ENCODE assay signal across 10 mouse cellular contexts in genomic region chr1:134381795-134382625, GRCm38 (mm10). TPM values are rescaled to one million over a fixed set of nuclear protein-coding genes. Genes with fewer than 3 reads are reported as not detected.
DNase-seq lines count a peak whose midpoint lies in the region; ATAC-seq and TF ChIP-seq lines count a peak whose summit lies in the region.
"Had no signal": no experiment of that assay in that cellular context is flagged by ENCODE, and none has a peak within 500 bp of the region (broad histone marks: within the 10 kb centered on the region; RNA-seq: fewer than 3 reads in every experiment).

No protein-coding gene starts in this region.

- 6% methylated on average over 19 of the region's 19 CpGs for WGBS in kidney, adult 2 months
- 14% methylated on average over 19 of the region's 19 CpGs for WGBS in embryonic facial prominence, embryonic 10.5 days
- 3% methylated on average over 19 of the region's 19 CpGs for WGBS in liver, embryonic 14.5 days (ENCODE audit: insufficient replicate concordance)
- WGBS in neural tube, embryonic 15.5 days: 12% methylated on average over 19 of the region's 19 CpGs
- 10% methylated on average over 19 of the region's 19 CpGs for WGBS in thymus, adult 2 months

- H3K4me3 ChIP-seq in kidney, adult 2 months (ENCODE audit: insufficient read depth, low read depth, low read length): peak overlapping the region; percentile 9; the same call in 1 of the 2 replicates
- H3K4me3 ChIP-seq in embryonic facial prominence, embryonic 10.5 days: peak overlapping the region; percentile 50
- H3K4me3 ChIP-seq in liver, embryonic 14.5 days (ENCODE audit: insufficient read depth in 1 of 2, low read depth in 2 of 2, low read length in 2 of 2): peak overlapping the region; percentile 16 to 35
- H3K4me3 ChIP-seq in neural tube, embryonic 15.5 days (replicated peaks): peak overlapping the region; percentile 32
- no peak overlapping the region for H3K4me3 ChIP-seq in thymus, adult 2 months (ENCODE audit: control insufficient read depth, insufficient read depth, low read length)

- H3K36me3 ChIP-seq in kidney, adult 2 months (ENCODE audit: control insufficient read depth, insufficient read depth, low read length): no peaks in the 10 kb centered on the region
- no peaks in the 10 kb centered on the region for H3K36me3 ChIP-seq in embryonic facial prominence, embryonic 10.5 days (replicated peaks)
- no peaks in the 10 kb centered on the region for H3K36me3 ChIP-seq in liver, embryonic 14.5 days (replicated peaks; ENCODE audit: control insufficient read depth, insufficient read depth, low read depth)
- H3K36me3 ChIP-seq in neural tube, embryonic 15.5 days: no peaks in the 10 kb centered on the region
- no peaks in the 10 kb centered on the region for H3K36me3 ChIP-seq in thymus, adult 2 months (ENCODE audit: control insufficient read depth, insufficient read depth, low read length)
- H3K36me3 ChIP-seq: G1E had no signal

- H3K27ac ChIP-seq in kidney, adult 2 months (ENCODE audit: insufficient read depth, low read depth, low read length): no peak overlapping the region
- peak overlapping the region; percentile 31 for H3K27ac ChIP-seq in embryonic facial prominence, embryonic 10.5 days (replicated peaks)
- no peak overlapping the region for H3K27ac ChIP-seq in liver, embryonic 14.5 days
- no peak overlapping the region for H3K27ac ChIP-seq in neural tube, embryonic 15.5 days (replicated peaks)
- no peak overlapping the region for H3K27ac ChIP-seq in thymus, adult 2 months (ENCODE audit: control insufficient read depth, insufficient read depth, low read length)

- peak overlapping the region; percentile 27; the same call in 1 of the 2 replicates for H3K9ac ChIP-seq in liver, embryonic 14.5 days (replicated peaks)
- H3K9ac ChIP-seq in neural tube, embryonic 15.5 days (replicated peaks): peak overlapping the region; percentile 17; the same call in 1 of the 2 replicates

- H3K27me3 ChIP-seq in kidney, adult 2 months (replicated peaks; ENCODE audit: control insufficient read depth, insufficient read depth, low read length): no peaks in the 10 kb centered on the region
- H3K27me3 ChIP-seq in embryonic facial prominence, embryonic 10.5 days (replicated peaks; ENCODE audit: low read depth, poor library complexity, severe bottlenecking): peaks cover 8% of the 10 kb centered on the region; the same call in 1 of the 2 replicates
- H3K27me3 ChIP-seq in liver, embryonic 14.5 days (ENCODE audit: control insufficient read depth, insufficient read depth, low read length): no peaks in the 10 kb centered on the region; the same call in 1 of the 2 replicates
- H3K27me3 ChIP-seq in neural tube, embryonic 15.5 days (replicated peaks): 0 out of 2 replicates have a peak, but pooled peaks cover 5% of the 10 kb centered on the region
- H3K27me3 ChIP-seq in thymus, adult 2 months (ENCODE audit: control insufficient read depth, insufficient read depth, low read length): no peaks in the 10 kb centered on the region; the same call in 1 of the 2 replicates

- TF ChIP-seq EP300 in liver, embryonic 14.5 days (IDR thresholded peaks at IDR 0.05; ENCODE audit: low read depth): no peak

- H3K4me1 ChIP-seq in kidney, adult 2 months (ENCODE audit: control insufficient read depth, insufficient read depth, low read length): no peaks in the 10 kb centered on the region
- peaks cover 13% of the 10 kb centered on the region for H3K4me1 ChIP-seq in embryonic facial prominence, embryonic 10.5 days
- H3K4me1 ChIP-seq in liver, embryonic 14.5 days (replicated peaks; ENCODE audit: control insufficient read depth in 2 of 2, insufficient read depth in 2 of 2, low read length in 1 of 2): peaks cover 3 to 8% of the 10 kb centered on the region in 2 experiments; a peak in 3 of 4 replicates
- peaks cover 10% of the 10 kb centered on the region for H3K4me1 ChIP-seq in neural tube, embryonic 15.5 days
- peaks cover 7% of the 10 kb centered on the region; the same call in 1 of the 2 replicates for H3K4me1 ChIP-seq in thymus, adult 2 months (replicated peaks; ENCODE audit: control insufficient read depth, insufficient read depth, low read length)

- 0 out of 2 replicates have a peak, but pooled peaks cover 5% of the 10 kb centered on the region for H3K9me3 ChIP-seq in embryonic facial prominence, embryonic 10.5 days
- no peaks in the 10 kb centered on the region for H3K9me3 ChIP-seq in liver, embryonic 14.5 days (ENCODE audit: control insufficient read depth, low read length)
- H3K9me3 ChIP-seq in neural tube, embryonic 15.5 days (replicated peaks): no peaks in the 10 kb centered on the region

- TF ChIP-seq CTCF in kidney, adult 2 months (conservative IDR thresholded peaks at IDR 0.05; ENCODE audit: insufficient read depth, insufficient read length, low read depth, low read length): no peak
- TF ChIP-seq CTCF in liver, embryonic 14.5 days (IDR thresholded peaks at IDR 0.05; ENCODE audit: low read depth): no peak
- TF ChIP-seq CTCF in thymus, adult 2 months (IDR thresholded peaks at IDR 0.05; ENCODE audit: borderline replicate concordance, control insufficient read depth, extremely low read depth, insufficient read depth, low read length, poor library complexity): no peak

- DNase-seq in kidney, adult 2 months: no peak
- DNase-seq in kidney, adult 11 months: no peak
- peak; percentile 30 for DNase-seq in embryonic facial prominence, embryonic 10.5 days (ENCODE audit: low spot score)
- DNase-seq in heart, postnatal 4 days: peak; percentile 11
- DNase-seq in liver, embryonic 14.5 days (ENCODE audit: low read depth in 3 of 3, low spot score in 3 of 3): no peak
- no peak for DNase-seq in layer of hippocampus, postnatal 36 days
- DNase-seq in thymus, adult 2 months: no peak

- TF ChIP-seq POLR2A in kidney, adult 2 months (IDR thresholded peaks at IDR 0.05; ENCODE audit: low read depth, low read length): no peak
- no peak for TF ChIP-seq POLR2A in thymus, adult 2 months (IDR thresholded peaks at IDR 0.05; ENCODE audit: control insufficient read depth, extremely low read depth, insufficient read depth, low read length, poor library complexity)

- ATAC-seq in liver, embryonic 14.5 days (ENCODE audit: insufficient read depth): no peak
- ATAC-seq in neural tube, embryonic 15.5 days (ENCODE audit: low FRiP score): no peak

- peak overlapping the region; percentile 55 for H3K4me2 ChIP-seq in liver, embryonic 14.5 days (ENCODE audit: low read depth)
- H3K4me2 ChIP-seq in neural tube, embryonic 15.5 days: peak overlapping the region; percentile 61

RNA-seq across cellular contexts. Expression of gene 4933406M09Rik, which starts 3.7 kb away (rescaled TPM):
- polyA plus RNA-seq in kidney, adult 2 months (2012; rRNA removed): 0.06 TPM in 1 of 2 replicates, not detected in the other
- not detected in 2 replicates for polyA plus RNA-seq in embryonic facial prominence, embryonic 10.5 days (2016; fragmentation: Nextera tagmentation; extraction: Ambion mirVana)
- not detected for total RNA-seq in heart, postnatal 4 days (2021)
- not detected in 2 replicates for polyA plus RNA-seq in liver, embryonic 14.5 days (2012; rRNA removed)
- polyA plus RNA-seq in liver, embryonic 14.5 days (2014; fragmentation: Nextera tagmentation; extraction: Ambion mirVana): not detected in 2 replicates
- polyA plus RNA-seq in neural tube, embryonic 15.5 days (2015; fragmentation: Nextera tagmentation; extraction: Ambion mirVana): not detected in 2 replicates
- not detected for total RNA-seq in layer of hippocampus, postnatal 36 days (2021)
- polyA plus RNA-seq in thymus, adult 2 months (2012; rRNA removed): not detected in 2 replicates
- polyA plus RNA-seq: G1E; gonadal fat pad, adult 2 months had no signal

RNA-seq across cellular contexts. Expression of gene Tmem183a, which starts 20.2 kb away (rescaled TPM):
- 84.0 and 100 TPM in 2 replicates for polyA plus RNA-seq in kidney, adult 2 months (2012; rRNA removed)
- 119 and 126 TPM in 2 replicates for polyA plus RNA-seq in embryonic facial prominence, embryonic 10.5 days (2016; fragmentation: Nextera tagmentation; extraction: Ambion mirVana)
- 10 to 100 TPM; 33.8 to 42.5 TPM for total RNA-seq in heart, postnatal 4 days (2021)
- polyA plus RNA-seq in liver, embryonic 14.5 days (2012; rRNA removed): 34.1 and 35.4 TPM in 2 replicates
- polyA plus RNA-seq in liver, embryonic 14.5 days (2014; fragmentation: Nextera tagmentation; extraction: Ambion mirVana): 49.1 and 59.1 TPM in 2 replicates
- polyA plus RNA-seq in neural tube, embryonic 15.5 days (2015; fragmentation: Nextera tagmentation; extraction: Ambion mirVana): 110 and 112 TPM in 2 replicates
- total RNA-seq in layer of hippocampus, postnatal 36 days (2021): 10 to 100 TPM; 70.5 to 75.0 TPM
- 85.4 and 98.5 TPM in 2 replicates for polyA plus RNA-seq in thymus, adult 2 months (2012; rRNA removed)

RNA-seq across cellular contexts. Expression of gene Cyb5r1, which starts 23.3 kb away (rescaled TPM):
- 41.9 and 56.8 TPM in 2 replicates for polyA plus RNA-seq in kidney, adult 2 months (2012; rRNA removed)
- 37.0 and 37.3 TPM in 2 replicates for polyA plus RNA-seq in embryonic facial prominence, embryonic 10.5 days (2016; fragmentation: Nextera tagmentation; extraction: Ambion mirVana)
- 10 to 100 TPM; 31.0 to 31.1 TPM for total RNA-seq in heart, postnatal 4 days (2021)
- polyA plus RNA-seq in liver, embryonic 14.5 days (2012; rRNA removed): 13.0 and 14.9 TPM in 2 replicates
- 10.8 and 10.9 TPM in 2 replicates for polyA plus RNA-seq in liver, embryonic 14.5 days (2014; fragmentation: Nextera tagmentation; extraction: Ambion mirVana)
- 18.6 and 24.3 TPM in 2 replicates for polyA plus RNA-seq in neural tube, embryonic 15.5 days (2015; fragmentation: Nextera tagmentation; extraction: Ambion mirVana)
- 10 to 100 TPM; 27.2 to 29.4 TPM for total RNA-seq in layer of hippocampus, postnatal 36 days (2021)
- polyA plus RNA-seq in thymus, adult 2 months (2012; rRNA removed): 44.9 and 47.2 TPM in 2 replicates

RNA-seq across cellular contexts. Expression of gene Adipor1, which starts 33.2 kb away (rescaled TPM):
- 113 and 119 TPM in 2 replicates for polyA plus RNA-seq in kidney, adult 2 months (2012; rRNA removed)
- 75.8 and 76.2 TPM in 2 replicates for polyA plus RNA-seq in embryonic facial prominence, embryonic 10.5 days (2016; fragmentation: Nextera tagmentation; extraction: Ambion mirVana)
- total RNA-seq in heart, postnatal 4 days (2021): 100 to 1,000 TPM; 126 to 130 TPM
- polyA plus RNA-seq in liver, embryonic 14.5 days (2012; rRNA removed): 56.1 and 59.6 TPM in 2 replicates
- polyA plus RNA-seq in liver, embryonic 14.5 days (2014; fragmentation: Nextera tagmentation; extraction: Ambion mirVana): 126 and 134 TPM in 2 replicates
- polyA plus RNA-seq in neural tube, embryonic 15.5 days (2015; fragmentation: Nextera tagmentation; extraction: Ambion mirVana): 84.7 and 86.0 TPM in 2 replicates
- total RNA-seq in layer of hippocampus, postnatal 36 days (2021): 10 to 100 TPM; 57.5 to 57.7 TPM
- 92.2 and 94.0 TPM in 2 replicates for polyA plus RNA-seq in thymus, adult 2 months (2012; rRNA removed)

RNA-seq across cellular contexts. Expression of gene Ppfia4, which starts 49.3 kb away (rescaled TPM):
- polyA plus RNA-seq in kidney, adult 2 months (2012; rRNA removed): 3.6 and 4.2 TPM in 2 replicates
- polyA plus RNA-seq in embryonic facial prominence, embryonic 10.5 days (2016; fragmentation: Nextera tagmentation; extraction: Ambion mirVana): 2.4 and 2.5 TPM in 2 replicates
- total RNA-seq in heart, postnatal 4 days (2021): 1 to 10 TPM; 7.3 to 9.2 TPM
- 1.2 TPM in 2 replicates for polyA plus RNA-seq in liver, embryonic 14.5 days (2012; rRNA removed)
- 1.1 and 1.8 TPM in 2 replicates for polyA plus RNA-seq in liver, embryonic 14.5 days (2014; fragmentation: Nextera tagmentation; extraction: Ambion mirVana)
- polyA plus RNA-seq in neural tube, embryonic 15.5 days (2015; fragmentation: Nextera tagmentation; extraction: Ambion mirVana): 29.1 and 31.6 TPM in 2 replicates
- total RNA-seq in layer of hippocampus, postnatal 36 days (2021): 10 to 100 TPM; 68.8 to 70.0 TPM
- polyA plus RNA-seq in thymus, adult 2 months (2012; rRNA removed): 13.6 and 17.2 TPM in 2 replicates

Comparison
In these comparisons a context has a peak if more than half of its experiments do, and no peak if none do; other contexts are left out.
1. DNase-seq: peak in embryonic facial prominence, embryonic 10.5 days (single experiment) and heart, postnatal 4 days (single experiment); none in kidney, adult 2 months (single experiment), kidney, adult 11 months (single experiment), liver, embryonic 14.5 days (0 of 3), layer of hippocampus, postnatal 36 days (0 of 2) and thymus, adult 2 months (single experiment).